Mouse (Mus musculus) bone marrow, adult 2 months (tissue): Measurements from ENCODE around the gene Crb2. TPM values are rescaled to one million over a fixed set of nuclear protein-coding genes. Genes with fewer than 3 reads are reported as not detected.

Experiments
- H3K27ac ChIP-seq: fragments of 200-500 bp; 2 replicates; pipeline ENCODE4 v1.5.1; 2012; ENCODE audit warnings: low read depth, mild to moderate bottlenecking, control low read depth, inconsistent platforms, low read length; ENCODE audit not compliant: control insufficient read depth, poor library complexity, insufficient read depth
- H3K4me1 ChIP-seq: fragments of 200-500 bp; 2 replicates; pipeline ENCODE4 v1.6.1; 2011; ENCODE audit warnings: low read length; ENCODE audit not compliant: control insufficient read depth, insufficient read depth
- H3K4me3 ChIP-seq: fragments of 200-500 bp; replicated peaks from 2 replicates; pipeline ENCODE3; 2011; ENCODE audit warnings: mild to moderate bottlenecking, low read depth, low read length, control low read depth; ENCODE audit not compliant: control insufficient read depth
- CTCF ChIP-seq: fragments of 200-500 bp; IDR thresholded peaks from 2 replicates; pipeline ENCODE4 v1.5.1; 2011; ENCODE audit warnings: low read length, control low read depth; ENCODE audit not compliant: control insufficient read depth, insufficient read depth
- POLR2A ChIP-seq: fragments of 200-500 bp; IDR thresholded peaks from 2 replicates; pipeline ENCODE4 v1.6.1; 2011; ENCODE audit warnings: low read depth, mild to moderate bottlenecking, control low read depth, low read length, borderline replicate concordance; ENCODE audit not compliant: control insufficient read depth
- WGBS: fragments of 180-500 bp; shearing (Covaris S2); methylation state at CpG from one replicate; pipeline ENCODE4 v1.1.7; 2018; 5-methylcytosine and 5-hydroxymethylcytosine counted together
- polyA plus RNA-seq: library from polyadenylated mRNA; stranded (reverse); fragments of >200 nt; gene quantifications from 2 replicates; pipeline ENCODE4 v1.2.4, GENCODE M21; 2011; ENCODE audit warnings: low replicate concordance; ENCODE audit not compliant: missing spikeins, insufficient read depth, insufficient read length

Crb2 gene
- polyA plus RNA-seq, 1 experiment: not detected

GRCm38 (mm10) chr2:37811682-37812081 lies 35.6 kb downstream of the Crb2 start:
- no peak overlapping the region for H3K4me3 ChIP-seq
- no peaks in the 10 kb centered on the region for H3K4me1 ChIP-seq
- 88% methylated on average over 2 of the region's 2 CpGs for WGBS
- H3K27ac ChIP-seq: no peak overlapping the region
- TF ChIP-seq POLR2A: no peak
- no peak for TF ChIP-seq CTCF

- TF ChIP-seq CTCF (no peak), POLR2A (no peak)
- no peaks in the 10 kb centered on the region for H3K4me1 ChIP-seq
- no peak overlapping the region for H3K4me3 ChIP-seq
- H3K27ac ChIP-seq: no peak overlapping the region
- 89% methylated on average over 5 of the region's 5 CpGs for WGBS
Measured at GRCm38 (mm10) chr2:37812401-37812800, 36.4 kb downstream of the Crb2 start.

DNA sequence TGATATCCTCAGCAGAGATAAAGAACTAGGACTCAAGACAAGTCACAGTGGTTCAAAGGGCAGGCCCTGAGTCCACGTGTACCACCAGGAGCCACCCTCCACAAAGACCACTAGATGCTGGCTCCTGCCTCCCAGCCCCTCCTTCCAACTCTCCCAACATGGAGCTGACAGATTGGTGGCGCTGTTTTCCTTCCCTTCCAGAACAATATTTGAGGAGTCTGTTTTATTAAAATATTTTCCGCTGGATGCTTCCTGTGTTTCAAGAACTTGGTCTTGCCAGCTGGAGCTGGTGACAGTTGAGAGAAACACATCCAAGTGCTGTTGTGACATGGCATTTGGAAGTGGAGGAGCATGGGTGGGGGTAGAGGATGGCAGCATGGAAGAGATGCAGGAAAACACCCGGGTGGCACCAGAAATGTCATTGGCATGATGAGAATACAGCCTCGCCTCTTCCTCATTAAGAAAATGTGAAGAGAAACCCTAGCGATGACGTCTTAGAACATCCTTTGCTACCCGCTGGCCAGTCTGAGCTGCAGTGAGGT lies 38.8 kb downstream of the Crb2 start:
- WGBS: 81% methylated on average over 8 of the region's 8 CpGs
- TF ChIP-seq POLR2A: no peak
- TF ChIP-seq CTCF: no peak
- Histone ChIP-seq H3K4me3 (no peak overlapping the region), H3K4me1 (no peaks in the 10 kb centered on the region), H3K27ac (no peak overlapping the region)

- Histone ChIP-seq H3K4me3 (no peak overlapping the region), H3K4me1 (no peaks in the 10 kb centered on the region), H3K27ac (no peak overlapping the region)
- 29% methylated on average over 3 of the region's 3 CpGs for WGBS
- TF ChIP-seq POLR2A (no peak), CTCF (peak; percentile 90)
Measured at GRCm38 (mm10) chr2:37815676-37816075, 39.6 kb downstream of the Crb2 start.

GRCm38 (mm10) chr2:37818761-37819525 lies 42.9 kb downstream of the Crb2 start:
- WGBS: 66% methylated on average over 5 of the region's 5 CpGs
- TF ChIP-seq CTCF: no peak
- TF ChIP-seq POLR2A: no peak

GRCm38 (mm10) chr2:37819526-37820152 lies 43.6 kb downstream of the Crb2 start:
- H3K4me3 ChIP-seq: no peak overlapping the region
- no peak for TF ChIP-seq POLR2A
- TF ChIP-seq CTCF: no peak
- 78% methylated on average over 4 of the region's 4 CpGs for WGBS

More at GRCm38 (mm10) chr2:37818761-37819525, 42.9 kb downstream of the Crb2 start:
- Histone ChIP-seq H3K27ac (no peak overlapping the region), H3K4me3 (no peak overlapping the region), H3K4me1 (no peaks in the 10 kb centered on the region)

GRCm38 (mm10) chr2:37822122-37822521 lies 46.1 kb downstream of the Crb2 start:
- no peak for TF ChIP-seq POLR2A
- no peak for TF ChIP-seq CTCF
- H3K4me3 ChIP-seq: no peak overlapping the region
- no peak overlapping the region for H3K27ac ChIP-seq
- WGBS: 86% methylated on average over 5 of the region's 5 CpGs
- H3K4me1 ChIP-seq: no peaks in the 10 kb centered on the region

More at GRCm38 (mm10) chr2:37819526-37820152, 43.6 kb downstream of the Crb2 start:
- Histone ChIP-seq H3K4me1 (no peaks in the 10 kb centered on the region), H3K27ac (no peak overlapping the region)

- Histone ChIP-seq H3K4me1 (no peaks in the 10 kb centered on the region), H3K4me3 (no peak overlapping the region), H3K27ac (no peak overlapping the region)
- WGBS: 76% methylated on average over 2 of the region's 2 CpGs
- no peak for TF ChIP-seq POLR2A
- no peak for TF ChIP-seq CTCF
Measured at GRCm38 (mm10) chr2:37823826-37824225, 47.8 kb downstream of the Crb2 start.
